ENCODE assay signal across 10 mouse cellular contexts in genomic region chr7:141265411-141265738, GRCm38 (mm10). TPM values are rescaled to one million over a fixed set of nuclear protein-coding genes. Genes with fewer than 3 reads are reported as not detected.
DNase-seq lines count a peak whose midpoint lies in the region; ATAC-seq and TF ChIP-seq lines count a peak whose summit lies in the region.
"Had no signal": no experiment of that assay in that cellular context is flagged by ENCODE, and none has a peak within 500 bp of the region (broad histone marks: within the 10 kb centered on the region; RNA-seq: fewer than 3 reads in every experiment).

No protein-coding gene starts in this region.

- H3K27ac ChIP-seq in forebrain, embryonic 11.5 days (ENCODE audit: low read depth, low read length), result no peak overlapping the region
- H3K27ac ChIP-seq in forebrain, embryonic 14.5 days (ENCODE audit: low read depth, low read length), result no peak overlapping the region
- H3K27ac ChIP-seq in intestine, embryonic 16.5 days (ENCODE audit: low read length), result no peak overlapping the region
- peak overlapping the region; percentile 97 for H3K27ac ChIP-seq in small intestine, adult 2 months (ENCODE audit: insufficient read depth, low read depth, low read length)

- H3K36me3 ChIP-seq in forebrain, embryonic 11.5 days (ENCODE audit: control insufficient read depth, insufficient read depth, low read length), result peaks cover 7% of the 10 kb centered on the region; the same call in 1 of the 2 replicates
- peaks cover 42% of the 10 kb centered on the region for H3K36me3 ChIP-seq in forebrain, embryonic 14.5 days (ENCODE audit: control insufficient read depth, insufficient read depth, low read length)
- H3K36me3 ChIP-seq in megakaryocyte, embryonic 14.5 days (replicated peaks; ENCODE audit: low read length), result peaks cover 47% of the 10 kb centered on the region
- peaks cover 18% of the 10 kb centered on the region for H3K36me3 ChIP-seq in intestine, embryonic 16.5 days (ENCODE audit: control insufficient read depth, insufficient read depth, low read length)
- peaks cover 57% of the 10 kb centered on the region for H3K36me3 ChIP-seq in small intestine, adult 2 months (ENCODE audit: control insufficient read depth, insufficient read depth, low read length)

- WGBS in forebrain, embryonic 11.5 days, result 38% methylated on average over 11 of the region's 11 CpGs
- 39% methylated on average over 11 of the region's 11 CpGs for WGBS in forebrain, embryonic 14.5 days
- 46% methylated on average over 11 of the region's 11 CpGs for WGBS in intestine, embryonic 16.5 days
- 35% methylated on average over 11 of the region's 11 CpGs for WGBS in small intestine, adult 2 months

- no peak for TF ChIP-seq CTCF in small intestine, adult 2 months (IDR thresholded peaks at IDR 0.05; ENCODE audit: extremely low read depth, insufficient read length, insufficient replicate concordance, low read depth, low read length)

- no peaks in the 10 kb centered on the region for H3K27me3 ChIP-seq in forebrain, embryonic 11.5 days (ENCODE audit: control insufficient read depth, insufficient read depth, low read length)
- no peaks in the 10 kb centered on the region for H3K27me3 ChIP-seq in forebrain, embryonic 14.5 days (replicated peaks; ENCODE audit: control insufficient read depth, insufficient read depth, low read length)
- peaks cover 4% of the 10 kb centered on the region for H3K27me3 ChIP-seq in megakaryocyte, embryonic 14.5 days (replicated peaks)
- H3K27me3 ChIP-seq in intestine, embryonic 16.5 days (replicated peaks; ENCODE audit: control insufficient read depth, insufficient read depth, low read length), result no peaks in the 10 kb centered on the region
- no peaks in the 10 kb centered on the region for H3K27me3 ChIP-seq in small intestine, adult 2 months (ENCODE audit: control insufficient read depth, insufficient read depth, low read length)

- H3K4me2 ChIP-seq in forebrain, embryonic 11.5 days (ENCODE audit: low read depth, low read length, severe bottlenecking), result no peak overlapping the region
- H3K4me2 ChIP-seq in forebrain, embryonic 14.5 days (ENCODE audit: low read length), result no peak overlapping the region
- peak overlapping the region; percentile 58 for H3K4me2 ChIP-seq in intestine, embryonic 16.5 days (ENCODE audit: low read depth, low read length)

- DNase-seq in forebrain, embryonic 11.5 days (ENCODE audit: low spot score), result no peak
- DNase-seq in forebrain, embryonic 14.5 days (ENCODE audit: low spot score), result no peak
- no peak for DNase-seq in right cerebral cortex, postnatal 25 days
- DNase-seq: cerebellum, adult 9-10 months had no signal

- peaks cover 5% of the 10 kb centered on the region; the same call in 1 of the 2 replicates for H3K4me1 ChIP-seq in forebrain, embryonic 11.5 days (replicated peaks; ENCODE audit: control insufficient read depth, insufficient read depth, low read length)
- H3K4me1 ChIP-seq in forebrain, embryonic 14.5 days (ENCODE audit: control insufficient read depth, insufficient read depth, low read length), result peaks cover 4% of the 10 kb centered on the region; the same call in 1 of the 2 replicates
- H3K4me1 ChIP-seq in megakaryocyte, embryonic 14.5 days, result peaks cover 70% of the 10 kb centered on the region
- H3K4me1 ChIP-seq in intestine, embryonic 16.5 days (ENCODE audit: control insufficient read depth, insufficient read depth, low read length), result peaks cover 12% of the 10 kb centered on the region
- H3K4me1 ChIP-seq in small intestine, adult 2 months (ENCODE audit: control insufficient read depth, insufficient read depth, insufficient read length, low read length), result peaks cover 24% of the 10 kb centered on the region

- H3K9me3 ChIP-seq in forebrain, embryonic 11.5 days (ENCODE audit: control insufficient read depth, low read length), result no peaks in the 10 kb centered on the region
- no peaks in the 10 kb centered on the region for H3K9me3 ChIP-seq in forebrain, embryonic 14.5 days (replicated peaks; ENCODE audit: control insufficient read depth, low read length)
- no peaks in the 10 kb centered on the region for H3K9me3 ChIP-seq in megakaryocyte, embryonic 14.5 days
- no peaks in the 10 kb centered on the region for H3K9me3 ChIP-seq in intestine, embryonic 16.5 days (ENCODE audit: control insufficient read depth, low read length)

- TF ChIP-seq POLR2A in small intestine, adult 2 months (IDR thresholded peaks at IDR 0.05; ENCODE audit: low read depth, low read length), result no peak

- no peak overlapping the region for H3K4me3 ChIP-seq in forebrain, embryonic 11.5 days (ENCODE audit: low read depth, low read length)
- no peak overlapping the region for H3K4me3 ChIP-seq in forebrain, embryonic 14.5 days (ENCODE audit: low read depth, low read length)
- peak overlapping the region; percentile 96 for H3K4me3 ChIP-seq in megakaryocyte, embryonic 14.5 days (replicated peaks)
- H3K4me3 ChIP-seq in intestine, embryonic 16.5 days (ENCODE audit: low read length), result 0 out of 2 replicates have a peak overlapping the region, but pooled peaks have one; percentile 3
- peak overlapping the region; percentile 58 for H3K4me3 ChIP-seq in small intestine, adult 2 months (ENCODE audit: low read depth, low read length)

- peak; percentile 39; the same call in 1 of the 2 replicates for ATAC-seq in forebrain, embryonic 11.5 days (replicated peaks; ENCODE audit: low FRiP score)
- ATAC-seq in forebrain, embryonic 14.5 days, result no peak
- no peak for ATAC-seq in megakaryocyte, adult 5-6 weeks (ENCODE audit: poor library complexity, severe bottlenecking)
- ATAC-seq in intestine, embryonic 16.5 days, result peak; percentile 16; the same call in 1 of the 2 replicates
- ATAC-seq in cerebellum, adult (ENCODE audit: insufficient number of reproducible peaks, low FRiP score, low TSS enrichment), result no peak

- no peak overlapping the region for H3K9ac ChIP-seq in forebrain, embryonic 11.5 days (ENCODE audit: low read length)
- H3K9ac ChIP-seq in forebrain, embryonic 14.5 days (ENCODE audit: low read length), result no peak overlapping the region
- peak overlapping the region; percentile 65; the same call in 1 of the 2 replicates for H3K9ac ChIP-seq in intestine, embryonic 16.5 days (ENCODE audit: low read depth, low read length)

RNA-seq across cellular contexts. Expression of gene Irf7, which starts 0.9 kb away (rescaled TPM):
- 0.57 and 1.2 TPM in 2 replicates for polyA plus RNA-seq in forebrain, embryonic 11.5 days (2014; fragmentation: Nextera tagmentation; extraction: Ambion mirVana)
- polyA plus RNA-seq in forebrain, embryonic 14.5 days (2014; fragmentation: Nextera tagmentation; extraction: Ambion mirVana), result 0.97 and 1.0 TPM in 2 replicates
- polyA plus RNA-seq in megakaryocyte, embryonic 14.5 days (2012; ENCODE audit: insufficient read depth, low replicate concordance), result 154 and 188 TPM in 2 replicates
- 42.6 and 50.5 TPM in 2 replicates for total RNA-seq in megakaryocyte, adult 5-6 weeks (2015)
- 60.6 and 65.6 TPM in 2 replicates for total RNA-seq in megakaryocyte, adult 5-6 weeks (2017)
- 6.5 and 9.1 TPM in 2 replicates for polyA plus RNA-seq in intestine, embryonic 16.5 days (2015; fragmentation: Nextera tagmentation; extraction: Ambion mirVana)
- 91.6 and 484 TPM in 2 replicates for polyA plus RNA-seq in small intestine, adult 2 months (2012; rRNA removed)

RNA-seq across cellular contexts. Expression of gene Cdhr5, which starts 11.2 kb away (rescaled TPM):
- not detected in 2 replicates for polyA plus RNA-seq in forebrain, embryonic 11.5 days (2014; fragmentation: Nextera tagmentation; extraction: Ambion mirVana)
- polyA plus RNA-seq in forebrain, embryonic 14.5 days (2014; fragmentation: Nextera tagmentation; extraction: Ambion mirVana), result not detected in 2 replicates
- not detected in 2 replicates for polyA plus RNA-seq in megakaryocyte, embryonic 14.5 days (2012; ENCODE audit: insufficient read depth, low replicate concordance)
- not detected in 2 replicates for total RNA-seq in megakaryocyte, adult 5-6 weeks (2015)
- not detected in 2 replicates for total RNA-seq in megakaryocyte, adult 5-6 weeks (2017)
- polyA plus RNA-seq in intestine, embryonic 16.5 days (2015; fragmentation: Nextera tagmentation; extraction: Ambion mirVana), result 167 and 234 TPM in 2 replicates
- 536 and 1,345 TPM in 2 replicates for polyA plus RNA-seq in small intestine, adult 2 months (2012; rRNA removed)
- total RNA-seq: left cerebral cortex, postnatal 10 days had no signal

RNA-seq across cellular contexts. Expression of gene Sct, which starts 13.6 kb away (rescaled TPM):
- polyA plus RNA-seq in forebrain, embryonic 11.5 days (2014; fragmentation: Nextera tagmentation; extraction: Ambion mirVana), result 2.5 TPM in 2 replicates
- polyA plus RNA-seq in forebrain, embryonic 14.5 days (2014; fragmentation: Nextera tagmentation; extraction: Ambion mirVana), result 1.5 and 2.6 TPM in 2 replicates
- polyA plus RNA-seq in megakaryocyte, embryonic 14.5 days (2012; ENCODE audit: insufficient read depth, low replicate concordance), result not detected in 2 replicates
- total RNA-seq in megakaryocyte, adult 5-6 weeks (2015), result not detected in 2 replicates
- not detected in 2 replicates for total RNA-seq in megakaryocyte, adult 5-6 weeks (2017)
- 304 and 334 TPM in 2 replicates for polyA plus RNA-seq in intestine, embryonic 16.5 days (2015; fragmentation: Nextera tagmentation; extraction: Ambion mirVana)
- polyA plus RNA-seq in small intestine, adult 2 months (2012; rRNA removed), result 337 and 777 TPM in 2 replicates
- total RNA-seq: left cerebral cortex, postnatal 10 days had no signal

RNA-seq across cellular contexts. Expression of gene Drd4, which starts 26.4 kb away (rescaled TPM):
- polyA plus RNA-seq in forebrain, embryonic 11.5 days (2014; fragmentation: Nextera tagmentation; extraction: Ambion mirVana), result 0.24 and 0.43 TPM in 2 replicates
- polyA plus RNA-seq in forebrain, embryonic 14.5 days (2014; fragmentation: Nextera tagmentation; extraction: Ambion mirVana), result 0.37 and 0.68 TPM in 2 replicates
- polyA plus RNA-seq in megakaryocyte, embryonic 14.5 days (2012; ENCODE audit: insufficient read depth, low replicate concordance), result 0.04 TPM in 1 of 2 replicates, not detected in the other
- total RNA-seq in megakaryocyte, adult 5-6 weeks (2015), result not detected in 2 replicates
- total RNA-seq in megakaryocyte, adult 5-6 weeks (2017), result not detected in 2 replicates
- polyA plus RNA-seq in intestine, embryonic 16.5 days (2015; fragmentation: Nextera tagmentation; extraction: Ambion mirVana), result 0.23 and 0.48 TPM in 2 replicates
- 0.04 and 0.30 TPM in 2 replicates for polyA plus RNA-seq in small intestine, adult 2 months (2012; rRNA removed)

RNA-seq across cellular contexts. Expression of gene Phrf1, which starts 36.8 kb away (rescaled TPM):
- polyA plus RNA-seq in forebrain, embryonic 11.5 days (2014; fragmentation: Nextera tagmentation; extraction: Ambion mirVana), result 99.6 and 102 TPM in 2 replicates
- 64.2 and 78.8 TPM in 2 replicates for polyA plus RNA-seq in forebrain, embryonic 14.5 days (2014; fragmentation: Nextera tagmentation; extraction: Ambion mirVana)
- polyA plus RNA-seq in megakaryocyte, embryonic 14.5 days (2012; ENCODE audit: insufficient read depth, low replicate concordance), result 82.9 and 114 TPM in 2 replicates
- 42.8 and 48.9 TPM in 2 replicates for total RNA-seq in megakaryocyte, adult 5-6 weeks (2015)
- 48.7 and 63.5 TPM in 2 replicates for total RNA-seq in megakaryocyte, adult 5-6 weeks (2017)
- polyA plus RNA-seq in intestine, embryonic 16.5 days (2015; fragmentation: Nextera tagmentation; extraction: Ambion mirVana), result 55.2 and 56.7 TPM in 2 replicates
- 21.3 and 34.2 TPM in 2 replicates for polyA plus RNA-seq in small intestine, adult 2 months (2012; rRNA removed)

Comparison
In these comparisons a context has a peak if more than half of its experiments do, and no peak if none do; other contexts are left out.
1. ATAC-seq: peak in forebrain, embryonic 11.5 days (single experiment) and intestine, embryonic 16.5 days (single experiment); none in forebrain, embryonic 14.5 days (single experiment), megakaryocyte, adult 5-6 weeks (single experiment) and cerebellum, adult (single experiment).
2. H3K4me3 ChIP-seq: peak in megakaryocyte, embryonic 14.5 days (single experiment), intestine, embryonic 16.5 days (single experiment) and small intestine, adult 2 months (single experiment); none in forebrain, embryonic 11.5 days (single experiment) and forebrain, embryonic 14.5 days (single experiment).
3. RNA of gene Cdhr5, which starts 11.2 kb away (polyA plus RNA-seq): 536 to 1,345 TPM in small intestine, adult 2 months and 167 to 234 TPM in intestine, embryonic 16.5 days; not detected in forebrain, embryonic 11.5 days, not detected in megakaryocyte, embryonic 14.5 days and not detected in forebrain, embryonic 14.5 days; every median in the first group is over 100 times any median in the second.
4. RNA of gene Sct, which starts 13.6 kb away (polyA plus RNA-seq): 337 to 777 TPM in small intestine, adult 2 months and 304 to 334 TPM in intestine, embryonic 16.5 days; 1.5 to 2.6 TPM in forebrain, embryonic 14.5 days, 2.5 TPM in forebrain, embryonic 11.5 days and not detected in megakaryocyte, embryonic 14.5 days; every median in the first group is over 10 times any median in the second.